Mouse (Mus musculus) E14TG2a.4 (cell line): ENCODE measurements around the gene Fhad1.

Experiments used
- CTCF ChIP-seq: conservative IDR thresholded peaks from 2 replicates; pipeline ENCODE4 v1.5.1; 2014; ENCODE audit warnings: low read length
- POU5F1 ChIP-seq: IDR thresholded peaks from 2 replicates; pipeline ENCODE4 v1.6.1; 2014; ENCODE audit warnings: low read length, borderline replicate concordance

- TF ChIP-seq CTCF = no peak
- TF ChIP-seq POU5F1 = no peak
These were observed 72.5 kb downstream of the Fhad1 start for GRCm38 (mm10) chr4:141942403-141942802.
